Mouse (Mus musculus) stomach, embryonic 14.5 days (tissue): ENCODE data around the gene Pxmp4. TPM values are rescaled to one million over a fixed set of nuclear protein-coding genes. Genes with fewer than 3 reads are reported as not detected.
A peak's percentile ranks its signal among the peaks of the same experiment; 100 is the strongest.

ENCODE experiments used
- ATAC-seq: fragments of 200-750 bp; cut with Nextera tagmentation; 2 replicates; pipeline ENCODE4 v1.8.0; 2017; ENCODE audit warnings: low read depth, moderate TSS enrichment; ENCODE audit not compliant: insufficient number of reproducible peaks, insufficient read depth, low FRiP score
- H3K27ac ChIP-seq: fragments of 300-500 bp; sonication (generic); 2 replicates; pipeline ENCODE4 v1.5.1; 2014; ENCODE audit warnings: mild to moderate bottlenecking, low read length, moderate library complexity, mixed read lengths
- H3K27me3 ChIP-seq: fragments of 300-500 bp; sonication (generic); 2 replicates; pipeline ENCODE4 v1.6.1; 2014; ENCODE audit warnings: low read length, control low read depth, mixed read lengths; ENCODE audit not compliant: control insufficient read depth, insufficient read depth
- H3K36me3 ChIP-seq: fragments of 300-500 bp; sonication (generic); 2 replicates; pipeline ENCODE4 v1.6.1; 2014; ENCODE audit warnings: mild to moderate bottlenecking, control low read depth, low read length, moderate library complexity, mixed read lengths; ENCODE audit not compliant: control insufficient read depth, insufficient read depth
- H3K4me1 ChIP-seq: fragments of 300-500 bp; sonication (generic); 2 replicates; pipeline ENCODE4 v1.6.1; 2014; ENCODE audit warnings: low read length, control low read depth, mixed read lengths; ENCODE audit not compliant: control insufficient read depth, insufficient read depth
- H3K4me2 ChIP-seq: fragments of 300-500 bp; sonication (generic); replicated peaks from 2 replicates; pipeline ENCODE4 v1.6.1; 2014; ENCODE audit warnings: low read depth, low read length, control low read depth
- H3K4me3 ChIP-seq: fragments of 300-500 bp; sonication (generic); 2 replicates; pipeline ENCODE4 v1.5.1; 2014; ENCODE audit warnings: low read depth, low read length, control low read depth
- H3K9ac ChIP-seq: fragments of 300-500 bp; sonication (generic); replicated peaks from 2 replicates; pipeline ENCODE4 v1.6.1; 2014; ENCODE audit warnings: low read depth, mild to moderate bottlenecking, control low read depth, low read length, moderate library complexity, mixed read lengths
- H3K9me3 ChIP-seq: fragments of 300-500 bp; sonication (generic); 2 replicates; pipeline ENCODE4 v1.6.1; 2016; ENCODE audit warnings: low read depth, low read length, control low read depth; ENCODE audit not compliant: control insufficient read depth
- WGBS: fragments of 180-500 bp; shearing (Covaris S2); extraction: QIAGEN DNeasy Blood & Tissue Kit; methylation state at CpG from one replicate; pipeline ENCODE4 v1.1.7; 2014; 5-methylcytosine and 5-hydroxymethylcytosine counted together
- polyA plus RNA-seq: library from polyadenylated mRNA; unstranded; fragments of >200 nt; fragmentation: Nextera tagmentation; extraction: Ambion mirVana; gene quantifications from 2 replicates; pipeline ENCODE4 v1.2.1, GENCODE M21; 2014

Gene Pxmp4
- polyA plus RNA-seq, 1 experiment from 2014 or later, result 29.5 TPM

DNA sequence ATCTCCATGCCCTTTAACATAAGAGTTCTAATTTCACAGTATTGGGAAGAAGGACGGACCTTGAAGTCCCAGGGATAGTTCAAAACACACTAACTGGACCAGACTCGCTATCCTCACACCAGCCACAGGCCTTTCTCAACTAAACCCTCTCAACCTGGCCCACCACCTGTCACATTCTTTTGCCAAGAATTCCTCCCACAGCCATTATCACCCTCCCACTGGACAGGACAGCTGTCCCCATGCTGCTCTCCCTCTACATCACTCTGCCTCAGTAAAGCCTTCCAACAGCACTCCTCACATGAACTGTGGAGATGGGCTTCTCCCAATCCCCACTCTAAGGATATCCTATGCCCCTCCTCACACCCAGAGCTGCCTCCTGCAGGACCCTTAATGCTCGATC lies 37.9 kb downstream of the Pxmp4 start:
- 73% methylated on average over 3 of the region's 3 CpGs for WGBS
- no peak for ATAC-seq
- H3K4me3 ChIP-seq, result no peak overlapping the region
- no peak overlapping the region for H3K4me2 ChIP-seq
- H3K4me1 ChIP-seq, result peaks cover 31% of the 10 kb centered on the region
- peaks cover 15% of the 10 kb centered on the region for H3K36me3 ChIP-seq
- H3K27me3 ChIP-seq, result no peaks in the 10 kb centered on the region
- no peak overlapping the region for H3K27ac ChIP-seq
- H3K9me3 ChIP-seq, result no peaks in the 10 kb centered on the region
- no peak overlapping the region for H3K9ac ChIP-seq

DNA sequence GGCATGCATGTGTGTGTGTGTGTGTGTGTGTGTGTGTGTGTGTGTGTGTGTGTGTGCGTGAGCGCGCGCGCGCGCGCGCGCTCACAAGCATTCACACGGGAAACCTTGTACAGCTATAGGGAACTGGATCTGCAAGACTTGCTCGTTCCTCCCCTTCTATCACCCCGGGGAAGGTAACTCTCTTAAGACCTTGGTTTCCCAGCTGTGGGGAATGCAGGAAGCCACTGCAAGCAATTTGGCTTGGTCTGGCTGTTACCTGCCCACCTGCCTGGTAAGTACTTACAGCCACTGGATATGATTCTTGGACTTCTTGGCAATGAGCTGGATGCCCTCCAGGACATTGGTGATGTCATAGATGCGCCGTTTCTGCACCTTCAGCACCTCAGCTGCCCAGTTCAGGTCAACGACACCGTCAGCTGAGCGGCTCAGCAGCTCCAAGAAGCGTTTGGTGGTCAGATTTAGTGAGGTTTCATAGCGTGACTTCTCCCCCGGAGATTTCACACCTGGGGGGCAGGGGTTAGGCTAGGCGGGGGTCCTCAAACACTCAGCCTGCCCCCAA lies 39.8 kb downstream of the Pxmp4 start:
- H3K4me1 ChIP-seq, result peaks cover 30% of the 10 kb centered on the region
- no peak overlapping the region for H3K9ac ChIP-seq
- peaks cover 16% of the 10 kb centered on the region for H3K36me3 ChIP-seq
- no peak for ATAC-seq
- H3K4me3 ChIP-seq, result no peak overlapping the region
- no peak overlapping the region for H3K27ac ChIP-seq
- no peaks in the 10 kb centered on the region for H3K9me3 ChIP-seq
- WGBS, result 90% methylated on average over 22 of the region's 22 CpGs
- H3K27me3 ChIP-seq, result no peaks in the 10 kb centered on the region
- H3K4me2 ChIP-seq, result no peak overlapping the region

DNA sequence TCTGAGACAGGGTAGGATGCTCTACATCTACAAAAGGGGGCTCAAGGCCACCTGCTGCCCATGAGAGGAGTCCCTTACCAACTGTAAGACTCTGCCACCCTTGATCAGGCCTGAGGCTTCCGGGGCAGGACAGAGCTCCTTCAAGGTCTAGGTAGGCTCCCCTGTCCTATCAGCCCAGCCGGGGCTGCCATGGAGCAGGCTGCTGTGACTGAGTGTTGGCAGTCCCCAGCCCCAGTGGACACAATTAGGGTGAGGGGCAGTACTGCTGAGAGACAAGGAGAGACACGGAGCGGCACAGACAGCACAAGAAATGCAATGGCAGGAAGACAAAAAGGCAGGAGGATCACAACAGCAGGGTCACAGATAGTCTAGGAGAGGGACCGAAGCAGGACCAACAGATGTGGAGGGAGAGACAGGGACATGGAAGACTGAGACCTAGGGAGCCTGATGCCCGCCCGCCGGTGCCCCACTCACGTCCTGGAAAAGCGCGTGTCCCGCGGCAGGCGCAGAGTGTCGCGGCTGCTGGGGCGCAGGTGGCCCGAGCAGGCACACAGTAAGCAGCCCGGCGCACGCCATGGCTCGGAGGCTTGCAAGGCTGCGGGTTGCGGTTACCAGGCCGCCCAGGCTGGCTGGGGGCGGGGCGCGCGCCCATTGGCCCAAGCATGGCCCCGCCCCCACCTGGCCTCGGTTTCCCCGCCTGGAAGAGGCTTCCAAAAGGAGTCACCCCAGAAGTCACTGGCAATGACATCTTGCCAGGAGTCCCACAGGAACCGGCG lies 45.1 kb downstream of the Pxmp4 start, which contains the start of gene Necab3:
Gene Necab3 (minus strand): TSS at position 627 of the 776 bp plus-strand sequence.
- ATAC-seq, result no peak
- Histone ChIP-seq H3K9ac (0 out of 2 replicates have a peak within 1 kb of the TSS, but pooled peaks have one; percentile 2), H3K27ac (no peak within 1 kb of the TSS), H3K27me3 (no peaks in the 10 kb centered on the region), H3K4me3 (peak within 1 kb of the TSS; percentile 11), H3K36me3 (peaks cover 14% of the 10 kb centered on the region), H3K4me1 (peaks cover 9% of the 10 kb centered on the region; the same call in 1 of the 2 replicates), H3K9me3 (no peaks in the 10 kb centered on the region), H3K4me2 (peak within 1 kb of the TSS; percentile 37)
- 9% methylated on average over 34 of the region's 34 CpGs for WGBS

DNA sequence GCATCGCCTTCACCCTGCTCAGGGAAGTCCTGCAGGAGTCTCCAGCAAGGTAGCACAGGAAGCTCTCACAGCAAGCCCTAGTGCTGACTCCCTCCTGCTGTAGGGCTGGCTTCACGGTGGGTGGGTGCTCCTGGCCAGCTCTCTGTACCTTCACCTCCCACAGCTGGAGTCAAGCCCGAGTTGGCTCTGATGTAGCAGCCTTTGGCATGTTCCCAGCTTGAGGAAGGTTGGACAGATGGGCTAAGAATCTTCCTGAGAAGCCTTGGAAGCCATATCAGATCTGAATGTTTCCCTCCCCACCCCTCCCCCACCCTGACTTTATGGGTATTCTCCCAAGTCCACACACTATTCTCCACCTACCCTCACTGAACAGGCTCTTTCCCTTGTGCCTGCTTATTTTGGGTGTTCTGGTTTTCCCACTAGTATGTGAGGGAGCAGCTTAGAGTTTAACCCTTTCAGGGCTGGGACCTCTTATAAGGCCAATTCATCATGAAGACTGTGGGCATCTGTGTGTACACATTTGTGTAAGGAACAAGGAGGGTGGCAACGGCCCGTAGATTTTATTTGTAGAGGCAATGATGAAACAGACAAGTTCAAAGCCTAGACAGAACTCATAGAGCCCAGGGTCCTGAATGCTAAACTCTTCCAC lies 46.2 kb downstream of the Pxmp4 start:
- no peaks in the 10 kb centered on the region for H3K9me3 ChIP-seq
- H3K4me1 ChIP-seq, result peaks cover 9% of the 10 kb centered on the region
- peaks cover 9% of the 10 kb centered on the region; the same call in 1 of the 2 replicates for H3K36me3 ChIP-seq
- ATAC-seq, result 0 out of 2 replicates have a peak, but pooled peaks have one; percentile 31
- H3K9ac ChIP-seq, result no peak overlapping the region
- H3K4me3 ChIP-seq, result no peak overlapping the region
- H3K27me3 ChIP-seq, result 0 out of 2 replicates have a peak, but pooled peaks cover under 1% of the 10 kb centered on the region
- H3K4me2 ChIP-seq, result no peak overlapping the region
- 38% methylated on average over 5 of the region's 5 CpGs for WGBS
- H3K27ac ChIP-seq, result no peak overlapping the region

DNA sequence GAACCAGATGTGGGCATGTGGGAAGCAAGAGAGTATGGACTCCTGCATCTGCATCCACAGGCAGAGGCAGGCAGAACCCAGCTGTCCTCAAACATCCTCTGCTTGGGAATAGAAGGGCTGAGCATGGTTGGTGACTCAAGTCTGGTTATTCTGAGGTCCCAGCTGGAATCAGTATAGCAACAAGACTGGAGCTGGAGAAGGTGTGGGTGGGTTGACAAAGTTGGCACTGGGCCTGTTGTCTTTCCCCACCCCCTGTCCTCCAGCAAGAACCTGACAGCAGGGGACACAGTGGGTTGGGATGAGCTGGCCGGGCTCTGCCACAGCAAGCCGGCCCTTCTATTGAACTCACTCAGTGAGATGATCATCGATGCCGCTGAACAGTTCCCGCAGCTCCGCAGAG lies 48.3 kb downstream of the Pxmp4 start:
- H3K4me2 ChIP-seq, result no peak overlapping the region
- 87% methylated on average over 6 of the region's 6 CpGs for WGBS
- ATAC-seq, result no peak
- 0 out of 2 replicates have a peak, but pooled peaks cover 8% of the 10 kb centered on the region for H3K27me3 ChIP-seq
- no peak overlapping the region for H3K27ac ChIP-seq
- no peak overlapping the region for H3K4me3 ChIP-seq
- H3K36me3 ChIP-seq, result no peaks in the 10 kb centered on the region
- H3K9ac ChIP-seq, result no peak overlapping the region
- H3K9me3 ChIP-seq, result no peaks in the 10 kb centered on the region
- peaks cover 14% of the 10 kb centered on the region for H3K4me1 ChIP-seq

DNA sequence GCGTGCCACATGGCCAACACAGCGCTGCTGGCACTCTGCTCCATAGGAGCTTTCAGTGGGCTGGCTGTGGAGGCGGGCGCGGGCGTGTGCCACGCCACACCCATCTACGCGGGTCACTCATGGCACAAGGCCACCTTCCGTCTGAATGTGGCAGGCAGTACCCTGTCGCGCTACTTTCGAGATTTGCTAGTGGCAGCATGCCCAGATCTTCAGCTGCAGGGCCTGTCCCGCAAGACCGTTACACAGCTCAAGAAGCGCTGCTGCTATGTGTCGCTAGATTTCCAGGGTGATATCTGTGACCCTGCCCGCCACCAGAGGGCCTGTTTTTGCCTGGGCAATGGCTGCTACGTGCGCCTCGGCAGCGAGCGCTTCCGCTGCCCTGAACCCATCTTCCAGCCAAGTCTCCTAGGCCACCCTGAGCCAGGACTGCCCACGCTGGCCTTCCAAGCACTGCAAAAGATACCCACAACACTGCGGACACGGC lies 51.0 kb downstream of the Pxmp4 start:
- Histone ChIP-seq H3K36me3 (no peaks in the 10 kb centered on the region), H3K27ac (no peak overlapping the region), H3K4me3 (no peak overlapping the region), H3K9ac (no peak overlapping the region), H3K4me2 (peak overlapping the region; percentile 15; the same call in 1 of the 2 replicates), H3K4me1 (peaks cover 15% of the 10 kb centered on the region), H3K9me3 (no peaks in the 10 kb centered on the region), H3K27me3 (0 out of 2 replicates have a peak, but pooled peaks cover 12% of the 10 kb centered on the region)
- ATAC-seq, result peak; percentile 10
- WGBS, result 31% methylated on average over 27 of the region's 27 CpGs

DNA sequence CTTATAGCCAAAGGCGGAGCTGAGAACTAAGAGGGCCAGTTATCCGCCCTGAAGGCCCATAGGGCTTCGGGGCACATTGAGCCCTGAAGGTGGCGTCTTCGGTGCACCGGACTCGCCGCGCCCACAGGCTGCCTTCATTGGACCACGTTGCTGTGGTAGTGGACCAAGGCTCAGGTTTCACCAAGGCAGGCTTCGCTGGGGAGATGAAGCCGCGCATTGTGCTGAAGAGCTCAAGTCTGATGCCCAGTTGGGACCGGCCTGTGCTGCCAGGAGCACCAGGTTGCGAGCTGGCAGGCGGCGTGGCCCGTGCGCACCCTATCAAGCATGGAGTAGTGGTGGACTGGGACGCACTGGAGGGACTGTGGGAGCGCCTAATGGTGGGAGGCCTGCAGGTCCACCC lies 51.6 kb downstream of the Pxmp4 start:
- Histone ChIP-seq H3K4me2 (peak overlapping the region; percentile 15; the same call in 1 of the 2 replicates), H3K9me3 (no peaks in the 10 kb centered on the region), H3K4me1 (peaks cover 15% of the 10 kb centered on the region), H3K36me3 (no peaks in the 10 kb centered on the region), H3K27ac (no peak overlapping the region), H3K27me3 (0 out of 2 replicates have a peak, but pooled peaks cover 12% of the 10 kb centered on the region), H3K4me3 (no peak overlapping the region), H3K9ac (no peak overlapping the region)
- 34% methylated on average over 21 of the region's 21 CpGs for WGBS
- no peak for ATAC-seq

DNA sequence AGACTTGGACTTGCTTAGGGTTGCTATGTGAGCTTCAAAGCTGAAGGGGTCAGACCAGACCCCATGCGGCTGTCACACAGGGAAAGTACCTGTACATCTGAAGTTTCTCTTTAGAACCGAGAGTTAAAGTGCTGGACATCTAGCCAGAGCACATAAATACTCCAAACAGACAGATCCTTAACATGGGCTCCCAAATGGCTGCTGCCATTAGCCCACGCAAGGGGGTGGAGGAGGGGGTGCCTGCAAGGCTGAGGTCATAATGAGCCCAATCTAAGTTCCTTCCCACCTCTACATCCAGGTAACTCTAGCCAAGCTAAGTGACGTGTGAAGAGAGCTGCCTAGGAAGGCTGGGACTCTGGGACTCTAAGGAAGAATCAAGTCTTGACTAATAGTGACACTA lies 52.0 kb downstream of the Pxmp4 start, which contains the start of gene Actl10:
Gene Actl10 (plus strand): TSS at position 301 of the 400 bp plus-strand sequence.
- H3K4me2 ChIP-seq, result peak within 1 kb of the TSS; percentile 15; the same call in 1 of the 2 replicates
- no peak within 1 kb of the TSS for H3K4me3 ChIP-seq
- H3K36me3 ChIP-seq, result no peaks in the 10 kb centered on the region
- no peak for ATAC-seq
- H3K27ac ChIP-seq, result no peak within 1 kb of the TSS
- H3K27me3 ChIP-seq, result 0 out of 2 replicates have a peak, but pooled peaks cover 12% of the 10 kb centered on the region
- H3K4me1 ChIP-seq, result peaks cover 15% of the 10 kb centered on the region
- no peaks in the 10 kb centered on the region for H3K9me3 ChIP-seq
- H3K9ac ChIP-seq, result no peak within 1 kb of the TSS
- WGBS, result 76% methylated on average over 4 of the region's 4 CpGs
